15 mouse cellular contexts compared by ENCODE assay signal in the genomic region with DNA sequence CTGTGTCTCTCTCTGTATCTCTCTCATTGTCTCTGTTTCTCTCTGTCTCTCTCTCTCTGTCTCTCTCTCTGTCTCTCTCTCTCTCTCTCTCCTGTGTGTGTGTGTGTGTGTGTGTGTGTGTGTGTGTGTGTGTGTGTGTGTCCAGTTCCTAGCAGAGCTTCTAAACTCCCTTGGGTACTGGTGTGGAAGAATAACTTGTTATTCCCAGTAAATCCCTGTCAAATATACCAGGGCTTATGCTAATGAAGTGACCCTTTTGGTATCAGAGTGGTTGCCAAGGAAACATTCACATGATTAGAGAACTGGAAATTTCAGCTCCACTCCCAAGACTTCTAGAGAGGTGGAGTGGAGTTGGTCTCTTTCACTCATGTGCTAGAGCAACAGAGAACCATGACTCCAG.
"Had no signal": no experiment of that assay in that cellular context is flagged by ENCODE, and none has a peak within 500 bp of the region (broad histone marks: within the 10 kb centered on the region; RNA-seq: fewer than 3 reads in every experiment).

No protein-coding gene starts in this region.

- H3K9me3 ChIP-seq: limb, embryonic 15.5 days; liver, embryonic 12.5 days; neural tube, embryonic 15.5 days had no signal

- ATAC-seq: liver, embryonic 12.5 days had no signal

- H3K36me3 ChIP-seq: limb, embryonic 15.5 days; liver, embryonic 12.5 days; neural tube, embryonic 15.5 days had no signal

- H3K27ac ChIP-seq: limb, embryonic 15.5 days; liver, embryonic 12.5 days; neural tube, embryonic 15.5 days had no signal

- DNase-seq: kidney, adult 11 months; kidney, postnatal 36 days; layer of hippocampus, adult 9-11 months; layer of hippocampus, postnatal 36 days; lung, embryonic 14.5 days; lung, postnatal 10 days; lung, postnatal 4 days; right cerebral cortex, postnatal 4 days; spleen, adult 18-20 months; thymus, adult 18-20 months; thymus, postnatal 14 days had no signal

- H3K9ac ChIP-seq: limb, embryonic 15.5 days; liver, embryonic 12.5 days; lung, embryonic 14.5 days; neural tube, embryonic 15.5 days had no signal

- H3K4me1 ChIP-seq: limb, embryonic 15.5 days; liver, embryonic 12.5 days; neural tube, embryonic 15.5 days had no signal

- H3K4me3 ChIP-seq: limb, embryonic 15.5 days; liver, embryonic 12.5 days; myocyte; neural tube, embryonic 15.5 days had no signal

- H3K4me2 ChIP-seq: limb, embryonic 15.5 days; liver, embryonic 12.5 days; lung, embryonic 14.5 days; neural tube, embryonic 15.5 days had no signal

- H3K27me3 ChIP-seq: limb, embryonic 15.5 days; liver, embryonic 12.5 days; neural tube, embryonic 15.5 days had no signal
